Mouse (Mus musculus) MEL (cell line): ENCODE measurements around the gene Pdss2.

Source experiments
- RAD21 ChIP-seq: IDR thresholded peaks from 2 replicates; pipeline ENCODE4 v1.6.1; 2011; ENCODE audit warnings: mild to moderate bottlenecking, low read depth, low read length, improper control_type of control experiment
- TCF12 ChIP-seq: IDR thresholded peaks from 2 replicates; pipeline ENCODE4 v1.6.1; 2014; ENCODE audit warnings: low read depth, mild to moderate bottlenecking, inconsistent platforms, low read length, improper control_type of control experiment, moderate library complexity

DNA sequence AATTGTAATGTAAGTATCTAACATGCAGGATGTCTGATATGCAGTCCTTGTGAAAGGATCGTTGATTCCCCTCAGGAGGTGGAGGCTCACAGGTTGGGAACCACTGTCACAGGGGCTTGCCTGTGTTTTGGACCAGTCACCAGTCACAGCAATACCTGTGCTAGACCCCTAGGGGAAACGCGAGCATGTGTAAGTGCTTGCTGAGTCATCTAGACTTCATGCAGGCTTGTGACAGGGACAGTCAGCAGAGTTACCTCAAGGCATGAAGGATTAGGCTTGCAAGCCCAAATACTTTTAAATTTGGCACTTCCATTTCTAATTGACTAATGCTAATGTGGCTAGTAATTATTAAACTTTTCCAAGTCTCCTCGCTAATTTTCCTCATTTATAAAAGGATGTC lies 71.2 kb downstream of the Pdss2 start:
- TF ChIP-seq TCF12 (no peak), RAD21 (no peak)
